Mouse (Mus musculus) lung, postnatal 0 days (tissue): ENCODE results near the gene Vil1. TPM values are rescaled to one million over a fixed set of nuclear protein-coding genes. Genes with fewer than 3 reads are reported as not detected.
A peak's percentile ranks its signal among the peaks of the same experiment; 100 is the strongest.

ENCODE experiments used
- ATAC-seq: fragments of 200-750 bp; cut with Nextera tagmentation; 2 replicates; pipeline ENCODE4 v1.8.0; 2017; ENCODE audit warnings: moderate library complexity
- DNase-seq: peaks from one replicate; pipeline ENCODE4 v3.0.0-alpha.2; 2016; ENCODE audit warnings: low spot score
- H3K27ac ChIP-seq: fragments of 300-500 bp; sonication (generic); 2 replicates; pipeline ENCODE4 v1.5.1; 2014; ENCODE audit warnings: antibody characterized with exemption, mild to moderate bottlenecking, low read length, mixed read lengths
- H3K27me3 ChIP-seq: fragments of 300-500 bp; sonication (generic); replicated peaks from 2 replicates; pipeline ENCODE4 v1.6.1; 2014; ENCODE audit warnings: low read length, mixed read lengths; ENCODE audit not compliant: insufficient read depth
- H3K36me3 ChIP-seq: fragments of 300-500 bp; sonication (generic); 2 replicates; pipeline ENCODE4 v1.6.1; 2014; ENCODE audit warnings: low read length, mixed read lengths; ENCODE audit not compliant: insufficient read depth
- H3K4me1 ChIP-seq: fragments of 300-500 bp; sonication (generic); 2 replicates; pipeline ENCODE4 v1.6.1; 2014; ENCODE audit warnings: antibody characterized with exemption, low read depth, low read length, mixed read lengths; ENCODE audit not compliant: insufficient read depth
- H3K4me2 ChIP-seq: fragments of 300-500 bp; sonication (generic); replicated peaks from 2 replicates; pipeline ENCODE4 v1.6.1; 2014; ENCODE audit warnings: low read depth, mild to moderate bottlenecking, low read length, moderate library complexity, mixed read lengths
- H3K4me3 ChIP-seq: fragments of 300-500 bp; sonication (generic); 2 replicates; pipeline ENCODE4 v1.5.1; 2014; ENCODE audit warnings: low read depth, low read length
- H3K9ac ChIP-seq: fragments of 300-500 bp; sonication (generic); replicated peaks from 2 replicates; pipeline ENCODE4 v1.6.1; 2014; ENCODE audit warnings: low read depth, mild to moderate bottlenecking
- H3K9me3 ChIP-seq: fragments of 300-500 bp; sonication (generic); 2 replicates; pipeline ENCODE4 v1.6.1; 2016; ENCODE audit warnings: low read length, mixed read lengths
- CTCF ChIP-seq: IDR thresholded peaks from 2 replicates; pipeline ENCODE4 v1.5.1; 2016; ENCODE audit warnings: antibody characterized with exemption, mild to moderate bottlenecking
- EP300 ChIP-seq: IDR thresholded peaks from 2 replicates; pipeline ENCODE4 v1.6.1; 2016; ENCODE audit warnings: antibody characterized with exemption, mild to moderate bottlenecking, control low read depth
- WGBS: fragments of 180-500 bp; shearing (Covaris S2); extraction: QIAGEN DNeasy Blood & Tissue Kit; methylation state at CpG from one replicate; pipeline ENCODE4 v1.1.7; 2014; 5-methylcytosine and 5-hydroxymethylcytosine counted together
- microRNA counts: library from miRNA; unstranded; fragments of <30 nt; microRNA quantifications from one replicate; lab custom pipeline; 2015
- microRNA-seq: library from miRNA; unstranded; fragments of <30 nt; microRNA quantifications from one replicate; pipeline ENCODE4, GENCODE M21; 2016
- polyA plus RNA-seq: library from polyadenylated mRNA; unstranded; fragments of >200 nt; fragmentation: Nextera tagmentation; extraction: Ambion mirVana; gene quantifications from 2 replicates; pipeline ENCODE4 v1.2.1, GENCODE M21; 2015

Gene Vil1
- polyA plus RNA-seq, 1 experiment from 2014 or later = 0.75 TPM

DNA sequence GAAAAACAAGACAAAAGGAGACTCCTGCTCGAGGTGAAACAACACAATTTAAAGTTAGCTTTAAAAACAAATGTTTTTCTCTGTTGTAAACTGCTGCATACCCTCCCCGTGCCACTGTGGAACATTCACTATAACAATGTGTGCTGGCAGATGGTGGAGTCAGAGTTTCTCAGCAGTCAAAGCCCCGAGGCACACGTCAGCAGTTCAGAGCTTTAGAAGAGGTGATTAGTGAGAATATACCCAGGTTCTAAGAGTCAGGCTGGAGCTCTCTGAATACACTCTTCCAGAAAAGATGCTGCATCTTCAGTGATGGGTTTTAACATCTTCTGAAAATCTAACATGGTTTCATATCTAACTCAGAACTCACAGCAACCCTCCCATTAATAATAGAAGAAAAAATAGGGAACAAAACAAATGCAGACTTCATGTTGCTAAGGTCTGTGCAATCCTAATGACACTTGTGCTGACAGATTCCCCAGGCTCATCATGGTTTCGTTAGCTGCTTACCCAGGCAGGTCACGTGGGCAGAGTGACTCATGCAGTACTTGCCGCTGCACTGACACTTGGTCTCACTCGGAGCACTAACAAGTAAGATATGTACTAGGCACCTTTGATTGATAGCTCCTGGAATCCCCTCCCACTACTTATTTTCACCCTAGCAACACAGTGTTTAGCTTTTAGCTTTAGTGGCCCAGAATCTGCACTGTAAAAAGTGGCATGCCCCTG lies 28.7 kb downstream of the Vil1 start:
- Histone ChIP-seq H3K27ac (no peak overlapping the region), H3K4me1 (no peaks in the 10 kb centered on the region), H3K9ac (no peak overlapping the region), H3K9me3 (no peaks in the 10 kb centered on the region), H3K27me3 (no peaks in the 10 kb centered on the region), H3K4me3 (no peak overlapping the region), H3K36me3 (peaks cover 5% of the 10 kb centered on the region; the same call in 1 of the 2 replicates), H3K4me2 (no peak overlapping the region)
- 56% methylated on average over 8 of the region's 8 CpGs for WGBS
- peak; percentile 82 for DNase-seq
- ATAC-seq = peak; percentile 84
- no peak for TF ChIP-seq EP300
- TF ChIP-seq CTCF = no peak

DNA sequence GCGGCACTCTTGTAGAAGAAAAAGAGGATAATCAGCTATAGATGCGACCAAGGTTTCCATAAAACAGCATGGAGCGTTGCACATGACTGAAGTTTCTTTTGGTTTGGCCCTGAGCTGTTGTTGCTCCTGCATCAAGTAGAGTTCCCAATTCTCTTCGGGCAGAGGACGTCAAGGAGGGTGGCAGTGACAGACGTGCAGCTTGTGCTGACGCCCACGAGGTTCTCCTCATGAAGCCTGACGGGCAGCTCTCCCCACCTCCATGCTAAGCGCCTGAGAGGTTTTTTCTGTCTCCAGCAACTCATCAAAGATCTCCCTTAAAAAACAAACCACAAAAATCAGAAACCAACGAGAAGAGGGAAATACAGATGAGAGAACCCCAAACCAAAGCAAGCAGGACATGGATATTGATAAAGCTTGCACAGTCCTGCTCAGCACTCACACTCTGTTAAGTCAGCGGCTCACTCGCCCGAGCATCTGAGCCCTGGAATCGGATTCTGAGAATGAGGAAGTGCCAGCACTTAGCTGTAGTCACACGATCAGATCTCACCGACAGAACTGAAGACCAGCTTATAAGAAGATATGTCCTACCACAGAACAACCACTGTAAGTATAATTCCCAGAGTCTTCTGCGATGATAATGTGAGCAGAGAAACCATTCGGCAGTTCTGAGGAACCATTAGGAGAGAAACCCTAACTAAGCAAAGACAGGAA lies 30.1 kb downstream of the Vil1 start:
- no peak for ATAC-seq
- peaks cover 5% of the 10 kb centered on the region; the same call in 1 of the 2 replicates for H3K36me3 ChIP-seq
- no peak overlapping the region for H3K4me3 ChIP-seq
- no peak overlapping the region for H3K27ac ChIP-seq
- DNase-seq = no peak
- H3K9me3 ChIP-seq = no peaks in the 10 kb centered on the region
- no peak overlapping the region for H3K4me2 ChIP-seq
- no peaks in the 10 kb centered on the region for H3K27me3 ChIP-seq
- TF ChIP-seq CTCF (no peak), EP300 (no peak)
- whole genome bisulfite sequencing = 86% methylated on average over 19 of the region's 19 CpGs
- no peaks in the 10 kb centered on the region for H3K4me1 ChIP-seq
- H3K9ac ChIP-seq = no peak overlapping the region

- Histone ChIP-seq H3K9me3 (no peaks in the 10 kb centered on the region), H3K9ac (no peak overlapping the region), H3K36me3 (peaks cover 16% of the 10 kb centered on the region; the same call in 1 of the 2 replicates), H3K4me1 (no peaks in the 10 kb centered on the region), H3K4me2 (no peak overlapping the region), H3K27ac (no peak overlapping the region), H3K4me3 (no peak overlapping the region), H3K27me3 (no peaks in the 10 kb centered on the region)
- DNase-seq = no peak
- 86% methylated on average over 2 of the region's 2 CpGs for WGBS
- ATAC-seq = no peak
- TF ChIP-seq EP300 (no peak), CTCF (no peak)
These were observed 35.4 kb downstream of the Vil1 start for GRCm38 (mm10) chr1:74444538-74444937.

- TF ChIP-seq EP300 (peak; percentile 49; the same call in 1 of the 2 replicates), CTCF (peak; percentile 76)
- no peaks in the 10 kb centered on the region for H3K9me3 ChIP-seq
- H3K27ac ChIP-seq = no peak overlapping the region
- ATAC-seq (peak; percentile 89), DNase-seq (peak; percentile 90)
- no peak overlapping the region for H3K4me3 ChIP-seq
- no peaks in the 10 kb centered on the region for H3K27me3 ChIP-seq
- WGBS = 38% methylated on average over 4 of the region's 4 CpGs
- H3K4me2 ChIP-seq = no peak overlapping the region
- peaks cover 27% of the 10 kb centered on the region; the same call in 1 of the 2 replicates for H3K36me3 ChIP-seq
- H3K9ac ChIP-seq = no peak overlapping the region
- no peaks in the 10 kb centered on the region for H3K4me1 ChIP-seq
These were observed 43.5 kb downstream of the Vil1 start for GRCm38 (mm10) chr1:74452611-74453045.

DNA sequence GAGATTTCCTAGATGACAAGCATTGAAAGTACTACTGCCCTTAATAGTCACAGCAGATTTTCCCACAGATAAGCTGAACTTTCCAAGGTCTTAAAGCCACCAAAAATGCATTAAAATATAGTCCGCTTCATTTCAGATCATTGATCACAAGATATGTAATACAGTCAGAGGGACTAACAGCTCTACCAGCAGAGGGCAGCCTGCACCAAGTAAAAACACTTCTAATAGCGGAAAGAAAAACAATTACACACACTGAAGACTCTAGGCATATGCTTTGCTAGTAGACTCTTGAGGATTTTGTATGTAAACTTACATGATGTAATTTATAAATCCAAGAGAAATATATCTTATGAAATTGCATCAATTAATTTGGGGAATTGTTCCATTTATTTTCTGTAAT lies 51.1 kb downstream of the Vil1 start:
- TF ChIP-seq CTCF = peak; percentile 65
- no peak for TF ChIP-seq EP300
- Histone ChIP-seq H3K9me3 (no peaks in the 10 kb centered on the region), H3K27ac (no peak overlapping the region), H3K4me3 (no peak overlapping the region), H3K36me3 (peaks cover 10% of the 10 kb centered on the region; the same call in 1 of the 2 replicates), H3K27me3 (no peaks in the 10 kb centered on the region), H3K9ac (no peak overlapping the region), H3K4me2 (no peak overlapping the region), H3K4me1 (no peaks in the 10 kb centered on the region)
- ATAC-seq (no peak), DNase-seq (peak; percentile 52)
- WGBS = 61% methylated on average over 2 of the region's 2 CpGs

MicroRNAs within 50 kb of the gene (microRNA counts, 519-probe panel; counts per million panel counts)
- microRNA mmu-miR-26b (lab: Ali Mortazavi, UCI) = 5,617 counts per million, percentile 72 among the panel's probes with 10 or more counts

Small RNAs within 50 kb of the gene (microRNA-seq; reads per million reads assigned to microRNA genes)
- 54,464 reads per million, percentile 99 among the genes with 10 or more reads in this experiment for gene Mir26b

Other genes starting within 250 kb of the Vil1 start
- not detected in 2 replicates for gene Cxcr1, start 214.7 kb upstream of the Vil1 start, polyA plus RNA-seq
- gene Arpc2, start 173.3 kb upstream of the Vil1 start, polyA plus RNA-seq = 465 and 473 TPM in 2 replicates
- 0.18 and 0.30 TPM in 2 replicates for gene Gpbar1, start 130.8 kb upstream of the Vil1 start, polyA plus RNA-seq
- 213 and 214 TPM in 2 replicates for gene Aamp, start 124.6 kb upstream of the Vil1 start, polyA plus RNA-seq
- 88.7 and 91.4 TPM in 2 replicates for gene Pnkd, start 124.4 kb upstream of the Vil1 start, polyA plus RNA-seq
- 148 and 149 TPM in 2 replicates for gene Tmbim1, start 103.8 kb upstream of the Vil1 start, polyA plus RNA-seq
- gene Catip, start 47.3 kb upstream of the Vil1 start, polyA plus RNA-seq = 3.4 and 5.1 TPM in 2 replicates
- 4.6 and 4.8 TPM in 2 replicates for gene Slc11a1, start 34.2 kb upstream of the Vil1 start, polyA plus RNA-seq
- gene Ctdsp1, start 17.9 kb upstream of the Vil1 start, polyA plus RNA-seq = 72.5 and 75.0 TPM in 2 replicates
- gene Cnot9, start 96.7 kb downstream of the Vil1 start, polyA plus RNA-seq = 20.0 and 20.9 TPM in 2 replicates
- 0.27 and 0.90 TPM in 2 replicates for gene Plcd4, start 133.5 kb downstream of the Vil1 start, polyA plus RNA-seq
- 9.1 and 9.8 TPM in 2 replicates for gene Usp37, start 134.9 kb downstream of the Vil1 start, polyA plus RNA-seq
- 2.7 and 3.1 TPM in 2 replicates for gene Zfp142, start 178.9 kb downstream of the Vil1 start, polyA plus RNA-seq
- gene Bcs1l, start 178.9 kb downstream of the Vil1 start, polyA plus RNA-seq = 7.1 and 8.3 TPM in 2 replicates
- 26.6 and 26.9 TPM in 2 replicates for gene Rnf25, start 192.0 kb downstream of the Vil1 start, polyA plus RNA-seq
- 12.5 and 16.3 TPM in 2 replicates for gene Stk36, start 192.1 kb downstream of the Vil1 start, polyA plus RNA-seq